Mouse (Mus musculus) hindbrain, postnatal 0 days (tissue): ENCODE measurements around the gene Egflam. TPM values are rescaled to one million over a fixed set of nuclear protein-coding genes. Genes with fewer than 3 reads are reported as not detected.

Experiments used
- ATAC-seq: fragments of 200-750 bp; cut with Nextera tagmentation; 2 replicates; pipeline ENCODE4 v1.8.0; 2017; ENCODE audit warnings: mild to moderate bottlenecking, moderate TSS enrichment, moderate library complexity
- DNase-seq: peaks from one replicate; pipeline ENCODE4 v3.0.0-alpha.2; 2015; ENCODE audit warnings: low spot score
- H3K27ac ChIP-seq: fragments of 300-500 bp; sonication (generic); 2 replicates; pipeline ENCODE4 v1.5.1; 2014; ENCODE audit warnings: mild to moderate bottlenecking
- H3K27me3 ChIP-seq: fragments of 300-500 bp; sonication (generic); 2 replicates; pipeline ENCODE4 v1.6.1; 2014; ENCODE audit warnings: low read length, mixed read lengths; ENCODE audit not compliant: insufficient read depth
- H3K36me3 ChIP-seq: fragments of 300-500 bp; sonication (generic); 2 replicates; pipeline ENCODE4 v1.6.1; 2014; ENCODE audit warnings: low read length, mixed read lengths; ENCODE audit not compliant: insufficient read depth
- H3K4me1 ChIP-seq: fragments of 300-500 bp; sonication (generic); 2 replicates; pipeline ENCODE4 v1.6.1; 2014; ENCODE audit warnings: antibody characterized with exemption, low read length, mixed read lengths; ENCODE audit not compliant: insufficient read depth
- H3K4me2 ChIP-seq: fragments of 300-500 bp; sonication (generic); 2 replicates; pipeline ENCODE4 v1.6.1; 2014; ENCODE audit warnings: low read depth, mild to moderate bottlenecking, low read length, moderate library complexity, mixed read lengths
- H3K4me3 ChIP-seq: fragments of 300-500 bp; sonication (generic); 2 replicates; pipeline ENCODE4 v1.5.1; 2014; ENCODE audit warnings: low read length
- H3K9ac ChIP-seq: fragments of 300-500 bp; sonication (generic); replicated peaks from 2 replicates; pipeline ENCODE4 v1.6.1; 2014; ENCODE audit warnings: mild to moderate bottlenecking, low read length, moderate library complexity, mixed read lengths
- H3K9me3 ChIP-seq: fragments of 300-500 bp; sonication (generic); 2 replicates; pipeline ENCODE4 v1.6.1; 2016; ENCODE audit warnings: low read length, mixed read lengths
- CTCF ChIP-seq: IDR thresholded peaks from 2 replicates; pipeline ENCODE4 v1.5.1; 2016; ENCODE audit warnings: antibody characterized with exemption, control low read depth, low read depth
- WGBS: fragments of 180-500 bp; shearing (Covaris S2); extraction: QIAGEN DNeasy Blood & Tissue Kit; methylation state at CpG from one replicate; pipeline ENCODE4 v1.1.7; 2014; 5-methylcytosine and 5-hydroxymethylcytosine counted together
- polyA plus RNA-seq: library from polyadenylated mRNA; unstranded; fragments of >200 nt; fragmentation: Nextera tagmentation; extraction: Ambion mirVana; gene quantifications from 2 replicates; pipeline ENCODE4 v1.2.1, GENCODE M21; 2015
- total RNA-seq: library from RNA; depleted of rRNA; stranded (reverse); fragments of >200 nt; gene quantifications from 2 replicates; pipeline ENCODE4 v1.2.3, GENCODE M21; 2014

Gene Egflam
- total and polyA plus RNA-seq, 2 experiments from 2014 or later = 5.9 to 8.5 TPM

DNA sequence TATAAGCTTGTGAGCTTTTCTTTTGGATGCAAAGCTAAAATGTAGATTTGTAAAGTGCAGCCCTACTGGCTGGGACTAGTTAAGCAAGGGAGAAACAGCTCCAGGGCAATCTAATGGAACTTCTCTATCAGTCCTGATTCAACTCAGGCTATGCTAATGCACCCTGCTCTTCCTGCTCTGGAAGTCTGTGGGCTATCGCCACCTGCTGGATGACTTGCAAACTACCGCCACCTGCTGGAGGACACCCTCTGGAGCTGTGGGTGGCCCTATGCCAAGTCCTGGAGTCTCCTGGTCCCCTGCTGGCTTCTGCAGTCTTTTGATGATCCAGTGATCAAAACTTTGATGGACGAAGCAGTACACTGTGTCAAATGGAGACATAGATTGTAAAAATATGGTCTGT lies 134.4 kb downstream of the Egflam start:
- Histone ChIP-seq H3K27me3 (no peaks in the 10 kb centered on the region), H3K9ac (no peak overlapping the region), H3K27ac (no peak overlapping the region), H3K4me1 (no peaks in the 10 kb centered on the region), H3K4me3 (no peak overlapping the region), H3K4me2 (no peak overlapping the region), H3K9me3 (no peaks in the 10 kb centered on the region), H3K36me3 (no peaks in the 10 kb centered on the region)
- peak; percentile 87 for TF ChIP-seq CTCF
- ATAC-seq (peak; percentile 64; the same call in 1 of the 2 replicates), DNase-seq (peak; percentile 81)
- 12% methylated on average over 3 of the region's 3 CpGs for WGBS

DNA sequence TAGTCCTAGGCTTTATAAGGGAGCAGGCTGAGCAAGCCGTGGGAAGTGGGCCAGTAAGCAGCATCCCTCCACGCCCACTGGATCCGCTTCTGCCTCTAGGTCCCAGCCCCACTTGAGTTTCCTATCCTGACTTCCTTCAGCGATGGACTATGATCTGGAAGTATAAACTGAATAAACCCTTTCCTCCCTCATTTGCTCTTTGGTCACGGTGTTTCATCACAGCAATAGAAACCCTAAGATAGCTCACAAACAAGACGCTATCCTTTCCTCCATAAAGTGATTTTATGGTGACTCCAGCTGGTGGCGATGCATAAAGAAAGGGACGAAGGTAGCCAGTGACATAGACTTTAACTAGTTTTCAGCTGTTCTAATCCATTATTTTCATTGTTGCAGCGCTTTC lies 134.9 kb downstream of the Egflam start:
- H3K27ac ChIP-seq = no peak overlapping the region
- 95% methylated on average over 9 of the region's 9 CpGs for WGBS
- ATAC-seq = no peak
- no peak for DNase-seq
- H3K4me3 ChIP-seq = no peak overlapping the region
- H3K4me1 ChIP-seq = no peaks in the 10 kb centered on the region
- no peak overlapping the region for H3K4me2 ChIP-seq
- TF ChIP-seq CTCF = no peak
- no peaks in the 10 kb centered on the region for H3K9me3 ChIP-seq
- H3K36me3 ChIP-seq = no peaks in the 10 kb centered on the region
- H3K9ac ChIP-seq = no peak overlapping the region
- H3K27me3 ChIP-seq = no peaks in the 10 kb centered on the region

DNA sequence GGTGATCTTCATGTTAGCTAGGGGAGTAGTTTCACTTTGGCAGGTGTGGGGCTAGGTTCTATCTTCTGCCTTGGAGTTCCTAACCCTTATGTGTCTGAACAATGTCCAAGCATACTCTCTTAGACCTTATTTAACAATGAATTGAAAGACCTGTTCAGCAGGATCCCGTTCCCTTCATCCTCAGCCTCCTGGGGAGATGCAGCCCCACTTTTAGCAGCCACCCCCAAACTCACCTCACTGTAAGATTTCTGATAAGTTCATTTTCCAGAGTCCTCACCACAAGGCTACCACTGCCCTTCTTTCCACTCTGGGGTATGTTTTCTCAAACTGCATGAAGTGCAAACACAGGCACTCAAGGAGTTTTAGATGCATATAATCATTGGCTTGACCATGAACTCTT lies 136.8 kb downstream of the Egflam start:
- H3K4me1 ChIP-seq = no peaks in the 10 kb centered on the region
- DNase-seq (no peak), ATAC-seq (no peak)
- no peaks in the 10 kb centered on the region for H3K9me3 ChIP-seq
- H3K27me3 ChIP-seq = no peaks in the 10 kb centered on the region
- WGBS = 79% methylated on average over 1 of the region's 1 CpGs
- H3K4me3 ChIP-seq = no peak overlapping the region
- H3K36me3 ChIP-seq = no peaks in the 10 kb centered on the region
- no peak overlapping the region for H3K4me2 ChIP-seq
- H3K27ac ChIP-seq = no peak overlapping the region
- no peak for TF ChIP-seq CTCF
- H3K9ac ChIP-seq = no peak overlapping the region

DNA sequence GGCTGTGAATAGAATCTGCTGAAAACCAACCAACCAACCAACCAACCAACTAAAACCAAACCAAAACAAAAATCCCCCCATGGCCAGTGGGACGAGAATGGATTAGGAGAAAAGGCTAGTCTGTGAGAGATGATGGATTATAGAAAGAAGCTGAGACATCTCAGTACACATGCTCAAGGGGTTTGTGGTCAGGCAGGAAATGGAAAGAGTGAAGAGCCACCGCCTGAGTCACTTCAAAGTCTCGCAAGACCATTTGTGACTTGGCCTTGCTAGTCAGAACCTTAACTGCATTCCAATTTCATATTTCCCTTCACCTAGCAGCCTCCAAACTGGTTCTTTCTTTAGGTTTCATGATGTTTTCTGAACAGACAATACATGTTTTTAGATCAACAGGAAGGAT lies 141.6 kb downstream of the Egflam start:
- Histone ChIP-seq H3K27ac (no peak overlapping the region), H3K4me2 (no peak overlapping the region), H3K27me3 (no peaks in the 10 kb centered on the region), H3K4me1 (no peaks in the 10 kb centered on the region), H3K9ac (no peak overlapping the region), H3K36me3 (no peaks in the 10 kb centered on the region), H3K4me3 (no peak overlapping the region), H3K9me3 (no peaks in the 10 kb centered on the region)
- 94% methylated on average over 3 of the region's 3 CpGs for WGBS
- DNase-seq (no peak), ATAC-seq (no peak)
- no peak for TF ChIP-seq CTCF

DNA sequence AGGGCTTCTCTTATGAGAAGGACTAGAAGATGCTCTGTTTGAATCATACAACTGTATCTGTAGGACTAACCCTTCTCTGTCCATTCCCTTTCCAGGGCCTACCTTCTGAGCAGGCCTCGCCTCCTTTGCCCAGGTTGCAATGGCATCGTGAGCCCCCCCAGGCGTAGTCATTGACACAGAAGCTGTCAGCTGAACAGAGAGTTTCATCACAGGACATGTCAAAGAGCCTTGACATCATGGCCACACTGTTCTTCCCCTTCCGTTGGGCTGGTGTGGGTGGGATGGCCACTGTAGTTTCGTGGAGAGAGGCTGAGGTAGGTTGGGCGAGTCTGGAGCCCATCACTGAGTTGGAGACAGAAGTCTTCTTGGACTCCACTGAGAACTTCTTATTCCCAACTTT lies 144.9 kb downstream of the Egflam start:
- no peak for TF ChIP-seq CTCF
- H3K9me3 ChIP-seq = no peaks in the 10 kb centered on the region
- no peaks in the 10 kb centered on the region for H3K27me3 ChIP-seq
- no peak overlapping the region for H3K4me2 ChIP-seq
- no peak for ATAC-seq
- H3K9ac ChIP-seq = no peak overlapping the region
- no peak overlapping the region for H3K27ac ChIP-seq
- no peaks in the 10 kb centered on the region for H3K36me3 ChIP-seq
- 98% methylated on average over 6 of the region's 6 CpGs for WGBS
- no peak overlapping the region for H3K4me3 ChIP-seq
- no peak for DNase-seq
- no peaks in the 10 kb centered on the region for H3K4me1 ChIP-seq

DNA sequence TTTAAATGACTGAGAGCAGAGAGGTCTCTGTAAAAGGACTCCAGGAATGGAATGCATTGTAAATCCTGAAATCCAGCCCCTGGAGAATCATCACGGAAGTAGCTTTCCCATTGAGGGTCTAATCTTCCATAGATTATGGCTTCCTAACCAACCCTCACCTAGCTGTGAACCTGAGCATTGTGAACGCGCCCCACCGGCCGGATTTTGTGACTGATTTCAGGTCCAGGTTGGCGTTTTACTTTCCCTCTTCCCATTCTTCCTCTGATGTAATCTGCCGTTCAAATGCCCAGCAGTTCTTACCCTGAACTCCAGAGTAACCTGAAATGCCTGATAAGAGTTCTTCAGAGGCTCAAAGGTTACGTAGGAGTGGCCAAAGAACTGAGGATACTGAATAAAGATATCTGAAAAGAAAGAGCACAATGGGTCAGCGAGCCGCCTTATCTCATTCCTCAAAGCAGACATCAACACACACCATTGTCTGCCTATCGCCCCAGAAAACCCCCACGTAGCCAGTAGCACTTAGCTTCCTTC lies 146.0 kb downstream of the Egflam start:
- DNase-seq = no peak
- H3K27ac ChIP-seq = no peak overlapping the region
- no peaks in the 10 kb centered on the region for H3K9me3 ChIP-seq
- TF ChIP-seq CTCF = no peak
- no peaks in the 10 kb centered on the region for H3K27me3 ChIP-seq
- H3K9ac ChIP-seq = no peak overlapping the region
- H3K4me1 ChIP-seq = no peaks in the 10 kb centered on the region
- 71% methylated on average over 12 of the region's 12 CpGs for WGBS
- no peak overlapping the region for H3K4me3 ChIP-seq
- ATAC-seq = no peak
- H3K4me2 ChIP-seq = no peak overlapping the region
- no peaks in the 10 kb centered on the region for H3K36me3 ChIP-seq

DNA sequence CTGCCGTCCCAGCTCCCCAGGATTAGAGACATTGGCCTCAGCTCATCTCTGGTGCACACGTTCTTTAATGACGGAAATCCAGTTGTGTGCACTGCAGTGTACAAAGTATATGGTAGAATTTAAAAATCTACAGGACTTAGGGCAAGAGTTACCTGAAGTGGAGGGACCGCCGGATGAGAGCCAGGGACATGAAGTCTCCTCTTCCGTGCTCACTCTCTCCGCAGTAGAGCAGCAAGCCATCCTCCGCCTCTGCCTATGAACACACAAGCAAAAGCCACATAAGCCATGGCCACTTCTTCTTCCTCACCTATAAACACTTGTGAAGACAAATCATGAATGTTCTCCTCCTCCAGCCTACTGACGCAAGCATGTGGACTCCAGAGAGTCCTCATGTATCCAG lies 147.2 kb downstream of the Egflam start:
- no peaks in the 10 kb centered on the region for H3K9me3 ChIP-seq
- no peak for DNase-seq
- no peak for ATAC-seq
- WGBS = 97% methylated on average over 9 of the region's 9 CpGs
- no peak overlapping the region for H3K4me2 ChIP-seq
- no peak overlapping the region for H3K4me3 ChIP-seq
- TF ChIP-seq CTCF = no peak
- no peak overlapping the region for H3K9ac ChIP-seq
- no peaks in the 10 kb centered on the region for H3K27me3 ChIP-seq
- no peaks in the 10 kb centered on the region for H3K36me3 ChIP-seq
- H3K4me1 ChIP-seq = no peaks in the 10 kb centered on the region
- no peak overlapping the region for H3K27ac ChIP-seq
